ENCODE assay signal across 14 mouse cellular contexts in the genomic region with DNA sequence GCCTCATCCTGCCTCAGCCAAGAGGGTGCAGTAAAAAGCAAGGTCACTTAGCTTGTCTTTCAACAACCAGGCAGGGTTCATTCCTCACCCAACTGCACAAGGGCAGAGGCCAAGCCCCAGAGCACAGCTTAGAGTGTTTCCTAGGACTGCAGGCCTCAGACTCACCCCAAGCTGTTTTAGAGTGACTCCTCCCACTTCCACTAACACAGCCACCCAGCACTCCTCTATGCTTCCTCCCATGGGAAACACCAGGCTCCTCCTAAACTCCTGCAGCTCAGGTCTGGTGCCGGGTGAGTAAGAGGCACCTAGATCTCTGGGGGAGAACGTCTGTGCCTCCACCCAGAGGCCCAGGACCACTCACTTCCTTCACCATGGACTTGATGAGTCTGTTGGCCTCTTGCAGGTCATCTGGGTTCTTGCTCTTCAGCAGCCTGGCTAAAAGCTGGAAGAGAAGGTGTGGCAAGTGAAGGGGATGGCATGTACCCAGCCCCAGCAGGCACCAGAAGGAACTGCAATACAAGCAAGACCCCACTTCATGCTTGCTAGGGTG.
"Had no signal": no experiment of that assay in that cellular context is flagged by ENCODE, and none has a peak within 500 bp of the region (broad histone marks: within the 10 kb centered on the region; RNA-seq: fewer than 3 reads in every experiment).

No protein-coding gene starts in this region.

- ATAC-seq: midbrain, embryonic 15.5 days had no signal

- H3K4me2 ChIP-seq: limb, embryonic 13.5 days; liver, embryonic 15.5 days; midbrain, embryonic 15.5 days; neural tube, embryonic 12.5 days had no signal

- H3K4me1 ChIP-seq: limb, embryonic 13.5 days; liver, embryonic 15.5 days; midbrain, embryonic 15.5 days; neural tube, embryonic 12.5 days had no signal

- DNase-seq: kidney, adult 9 months; kidney, postnatal 36 days; left cerebral cortex, postnatal 4 days; lung, adult 2 months; lung, postnatal 36 days; right cerebral cortex, postnatal 4 days; spleen, adult 18-20 months; thymus, adult 18-20 months; thymus, postnatal 14 days had no signal

- H3K4me3 ChIP-seq: limb, embryonic 13.5 days; liver, embryonic 15.5 days; midbrain, embryonic 15.5 days; neural tube, embryonic 12.5 days had no signal

- H3K9me3 ChIP-seq: limb, embryonic 13.5 days; liver, embryonic 15.5 days; midbrain, embryonic 15.5 days; neural tube, embryonic 12.5 days had no signal

- H3K9ac ChIP-seq: limb, embryonic 13.5 days; liver, embryonic 15.5 days; midbrain, embryonic 15.5 days; neural tube, embryonic 12.5 days had no signal

- H3K27me3 ChIP-seq: limb, embryonic 13.5 days; liver, embryonic 15.5 days; midbrain, embryonic 15.5 days; neural tube, embryonic 12.5 days had no signal

- H3K27ac ChIP-seq: kidney, postnatal 0 days; limb, embryonic 13.5 days; liver, embryonic 15.5 days; midbrain, embryonic 15.5 days; neural tube, embryonic 12.5 days had no signal
